Mouse (Mus musculus) bone marrow macrophage, adult 2 months (primary cell): ENCODE measurements around the gene Recql5.

Experiments
- CTCF ChIP-seq: IDR thresholded peaks from 2 replicates; pipeline ENCODE4 v1.5.1; 2012; ENCODE audit warnings: low read depth, mild to moderate bottlenecking, low read length, moderate library complexity
- POLR2A ChIP-seq: IDR thresholded peaks from 2 replicates; pipeline ENCODE4 v1.6.1; 2012; ENCODE audit warnings: mild to moderate bottlenecking, low read depth, low read length, borderline replicate concordance

DNA sequence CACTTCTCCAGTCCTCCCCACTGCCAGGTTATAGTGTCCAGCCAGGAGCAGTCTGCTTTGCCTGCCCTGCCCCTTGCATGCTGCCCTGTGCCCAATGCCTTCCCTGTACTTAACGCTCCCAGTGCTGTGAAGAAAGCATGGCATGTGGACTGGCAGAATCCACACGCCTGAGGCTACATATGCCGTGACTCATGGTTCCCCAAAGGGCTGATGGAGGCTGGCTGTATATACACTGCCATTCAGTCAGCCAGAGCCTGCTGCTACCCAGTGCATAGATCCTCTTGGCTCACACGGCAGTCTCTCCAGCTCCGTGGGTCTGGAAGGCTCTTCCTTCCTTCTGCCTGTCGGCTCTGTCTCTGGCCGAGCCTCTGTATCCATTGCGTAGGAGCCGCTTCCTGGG is 15.0 kb upstream of the Recql5 start:
- TF ChIP-seq POLR2A (no peak), CTCF (no peak)
